Mouse (Mus musculus): Measurements from ENCODE around the gene Immp2l.

Immp2l gene

DNA sequence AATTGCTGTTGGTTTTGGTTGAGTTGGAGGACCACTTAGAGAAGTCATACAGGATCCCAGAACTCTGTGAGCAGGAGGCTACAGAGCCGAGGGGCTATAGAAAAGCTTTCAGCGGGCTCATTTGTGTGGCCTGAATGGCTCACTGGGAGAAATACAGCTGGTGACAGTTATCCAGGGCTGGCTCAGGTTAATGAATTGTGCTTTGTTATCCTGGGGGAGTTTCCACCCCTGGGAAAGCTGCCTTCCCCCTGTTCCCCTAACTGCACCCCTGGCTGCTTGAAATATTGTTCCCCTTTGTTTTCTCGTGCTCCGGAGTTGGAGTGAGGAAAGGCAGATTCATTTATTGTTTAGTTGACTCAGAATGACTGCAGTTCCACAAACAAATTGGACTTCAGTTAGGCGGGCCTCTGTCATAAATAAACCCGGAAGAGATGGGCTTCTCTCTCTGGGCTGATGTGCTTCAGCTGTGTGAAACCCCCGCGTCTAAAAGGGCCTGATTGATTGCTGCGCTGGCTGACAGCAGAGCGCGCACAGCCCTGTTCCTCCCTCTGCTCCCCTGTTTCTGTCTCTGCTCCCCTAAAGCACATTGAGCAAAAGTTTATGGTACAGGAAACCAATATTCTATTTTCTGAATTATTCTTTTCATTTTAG lies 291.0 kb downstream of the Immp2l start:
- DNase-seq (ENCODE audit: low spot score in 2 of 2): no peak

DNA sequence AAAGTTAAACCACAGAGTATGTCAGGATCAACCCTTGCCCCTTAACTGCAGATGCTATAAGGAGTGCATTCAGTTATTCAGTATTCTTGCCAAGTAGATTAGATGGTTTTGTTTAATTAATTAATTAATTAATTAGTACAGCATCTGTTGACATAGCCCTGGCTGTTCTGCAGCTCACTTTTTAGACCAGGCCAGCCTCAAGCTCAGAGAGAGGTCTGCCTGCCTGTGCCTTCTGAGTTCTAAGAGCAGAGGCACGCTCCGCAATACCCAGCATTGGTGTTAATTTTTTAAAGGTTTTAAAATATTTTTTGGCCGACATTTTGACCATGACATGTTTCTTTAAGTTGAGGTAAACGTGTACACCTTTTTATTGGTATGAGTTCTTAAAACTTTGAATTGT lies 292.0 kb downstream of the Immp2l start:
- no peak for DNase-seq (ENCODE audit: low spot score in 2 of 2)

DNA sequence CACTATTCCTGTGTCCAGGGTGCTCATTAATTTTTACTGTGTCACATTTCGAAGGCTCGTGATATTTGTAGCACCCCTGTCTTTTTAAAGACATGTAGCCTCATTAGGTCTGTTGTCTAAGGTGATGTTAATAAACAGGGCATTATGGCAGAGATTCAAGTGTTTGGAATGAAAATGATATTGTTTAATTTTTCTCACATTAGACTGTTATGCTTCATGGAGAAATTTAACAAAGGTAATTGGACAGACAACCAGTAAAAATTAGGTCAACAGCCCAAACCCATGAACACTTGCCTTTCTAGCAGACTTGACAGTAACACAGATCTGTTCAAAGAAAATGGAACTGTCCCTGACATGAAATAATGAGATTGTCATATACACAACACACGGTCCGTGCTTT lies 292.5 kb downstream of the Immp2l start:
- DNase-seq (ENCODE audit: low spot score in 2 of 2): no peak

DNA sequence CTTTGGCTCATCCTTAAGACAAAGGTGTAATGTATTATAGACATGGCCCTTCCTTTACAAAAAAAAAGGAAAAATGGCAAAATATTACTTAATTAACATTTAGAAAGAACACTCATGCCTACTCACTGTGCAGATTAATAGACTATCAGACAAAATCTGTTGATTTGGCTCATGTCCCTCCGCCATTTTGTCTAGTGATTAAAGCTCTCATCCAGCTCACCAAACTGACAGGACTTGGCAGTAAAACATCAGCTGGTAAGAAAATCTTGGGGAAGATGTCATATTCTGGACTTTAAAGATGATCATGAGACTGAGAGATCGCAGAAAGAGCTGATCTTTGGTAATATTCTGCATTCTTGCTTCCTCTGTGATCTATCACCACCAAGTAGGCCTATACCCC lies 293.5 kb downstream of the Immp2l start:
- DNase-seq (ENCODE audit: low spot score in 2 of 2): no peak

GRCm38 (mm10) chr12:41322018-41322417 lies 298.1 kb downstream of the Immp2l start:
- no peak for DNase-seq (ENCODE audit: low spot score in 2 of 2)

GRCm38 (mm10) chr12:41324418-41324817 lies 300.5 kb downstream of the Immp2l start:
- DNase-seq (ENCODE audit: low spot score in 2 of 2): no peak

DNA sequence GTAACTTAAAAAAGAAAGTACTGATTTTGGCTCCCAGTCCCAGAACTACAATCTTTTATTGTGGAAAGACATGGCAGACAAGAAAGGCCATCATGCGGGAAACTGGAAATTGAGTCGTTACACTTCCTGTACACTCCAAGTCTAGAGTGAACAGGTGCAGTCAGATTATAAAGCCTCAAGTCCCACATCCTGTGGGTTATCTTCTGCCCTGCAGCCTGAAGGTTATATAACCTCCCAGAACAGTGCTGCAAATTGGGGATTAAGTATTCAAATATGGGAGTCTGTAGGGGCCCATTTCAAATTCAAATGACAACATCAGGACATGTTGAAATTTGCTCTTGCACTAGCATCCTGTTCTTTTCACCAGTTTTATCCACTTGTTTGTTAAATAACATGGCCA lies 301.9 kb downstream of the Immp2l start:
- no peak for DNase-seq (ENCODE audit: low spot score in 2 of 2)

DNA sequence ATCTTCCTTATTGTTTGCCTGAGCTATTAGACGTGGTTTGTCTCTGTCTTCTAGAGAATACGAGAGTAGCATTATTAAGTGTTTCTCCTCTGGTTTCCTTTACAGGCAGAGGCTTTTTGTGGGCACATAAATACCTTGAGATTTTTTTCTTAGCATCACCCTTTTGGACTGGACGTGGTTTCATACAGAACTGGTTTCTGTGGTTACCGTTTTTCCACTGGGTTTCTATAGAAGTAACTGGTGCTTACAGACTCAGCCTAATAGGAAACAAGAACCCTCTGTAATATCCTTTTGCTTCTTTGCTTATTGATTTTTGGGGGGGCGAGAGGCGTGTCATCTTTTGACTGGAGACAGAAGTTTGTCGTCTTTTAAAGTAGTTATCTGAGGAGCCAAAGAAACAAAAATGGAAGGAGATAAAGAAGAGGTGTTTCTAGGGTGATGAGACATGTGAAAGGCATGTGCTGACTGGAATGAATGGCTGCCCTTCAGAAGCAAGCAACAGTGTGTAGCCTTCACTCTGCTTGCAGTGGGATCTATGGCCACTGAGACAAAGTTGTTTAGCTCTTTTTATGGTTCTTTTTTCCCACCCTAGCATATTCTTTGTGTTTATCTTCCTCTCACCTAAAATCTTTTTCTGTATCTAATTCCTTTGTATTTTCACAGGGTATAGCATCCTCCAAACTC lies 307.2 kb downstream of the Immp2l start:
- DNase-seq (ENCODE audit: low spot score in 2 of 2): no peak

GRCm38 (mm10) chr12:41345621-41346020 lies 321.7 kb downstream of the Immp2l start:
- no peak for DNase-seq (ENCODE audit: low spot score in 2 of 2)

GRCm38 (mm10) chr12:41347494-41347893 lies 323.6 kb downstream of the Immp2l start:
- no peak for DNase-seq (ENCODE audit: low spot score in 2 of 2)

DNA sequence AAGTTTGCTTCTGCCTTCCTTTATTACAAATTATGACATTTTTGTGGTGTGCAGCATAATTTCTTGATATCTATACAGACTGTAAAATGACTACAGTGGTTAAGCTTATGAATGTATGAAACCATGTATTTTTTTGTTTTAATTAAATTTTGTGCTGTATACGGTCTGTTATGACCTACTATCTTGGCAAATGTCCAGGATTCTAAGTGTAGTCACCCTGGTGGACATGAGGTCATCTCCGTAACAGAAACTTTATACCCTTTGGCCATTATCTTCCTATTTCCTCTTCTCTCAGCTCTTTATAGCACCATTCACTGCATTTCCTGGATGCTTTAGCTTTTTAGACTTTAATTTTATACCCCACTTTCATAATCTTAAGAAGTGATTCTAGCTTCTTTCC lies 325.5 kb downstream of the Immp2l start:
- DNase-seq (ENCODE audit: low spot score in 2 of 2): no peak

GRCm38 (mm10) chr12:41349814-41350213 lies 325.9 kb downstream of the Immp2l start:
- DNase-seq (ENCODE audit: low spot score in 2 of 2): no peak

DNA sequence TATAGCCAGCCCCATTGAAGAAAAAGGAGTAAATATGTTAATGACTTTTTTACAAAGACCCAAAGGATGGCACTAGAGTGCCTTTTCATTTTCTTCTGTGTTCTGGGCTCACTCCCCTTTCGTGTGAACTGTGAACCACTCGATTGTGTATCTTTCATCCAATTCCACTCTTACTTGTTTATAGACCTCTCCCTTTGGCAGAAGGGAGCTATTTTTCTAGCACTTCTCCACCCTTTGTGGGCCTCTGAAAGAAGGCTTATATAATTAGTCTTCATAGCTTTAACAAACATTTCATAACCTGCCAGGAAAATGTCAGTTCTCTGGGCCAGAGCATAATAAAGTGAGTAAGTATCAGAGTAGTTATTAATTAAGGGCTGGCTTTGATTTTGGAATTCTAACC lies 327.4 kb downstream of the Immp2l start:
- DNase-seq (ENCODE audit: low spot score in 2 of 2): no peak

GRCm38 (mm10) chr12:41354857-41355256 lies 331.0 kb downstream of the Immp2l start:
- no peak for DNase-seq (ENCODE audit: low spot score in 2 of 2)

GRCm38 (mm10) chr12:41356040-41356439 lies 332.1 kb downstream of the Immp2l start:
- no peak for DNase-seq (ENCODE audit: low spot score in 2 of 2)

DNA sequence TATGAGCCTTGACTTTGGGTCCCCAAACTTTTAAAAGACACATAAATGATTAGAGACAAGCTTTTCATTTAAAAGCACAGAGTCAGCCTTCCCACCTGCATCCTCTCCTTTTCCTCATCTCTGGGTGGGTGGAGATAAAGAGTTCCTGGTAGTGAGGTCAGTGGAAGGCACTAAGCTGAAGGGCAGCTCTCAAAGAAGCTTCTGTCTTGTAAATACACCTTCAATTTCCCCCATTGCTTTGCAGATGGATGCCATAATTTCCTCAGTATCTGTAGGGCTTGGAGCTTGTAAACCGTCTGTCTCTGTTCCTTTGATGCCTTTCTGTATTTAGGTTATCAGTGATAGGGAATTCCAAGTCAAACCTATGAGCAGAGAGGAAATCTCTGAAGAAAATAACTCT lies 362.8 kb downstream of the Immp2l start:
- no peak for DNase-seq (ENCODE audit: low spot score in 2 of 2)

DNA sequence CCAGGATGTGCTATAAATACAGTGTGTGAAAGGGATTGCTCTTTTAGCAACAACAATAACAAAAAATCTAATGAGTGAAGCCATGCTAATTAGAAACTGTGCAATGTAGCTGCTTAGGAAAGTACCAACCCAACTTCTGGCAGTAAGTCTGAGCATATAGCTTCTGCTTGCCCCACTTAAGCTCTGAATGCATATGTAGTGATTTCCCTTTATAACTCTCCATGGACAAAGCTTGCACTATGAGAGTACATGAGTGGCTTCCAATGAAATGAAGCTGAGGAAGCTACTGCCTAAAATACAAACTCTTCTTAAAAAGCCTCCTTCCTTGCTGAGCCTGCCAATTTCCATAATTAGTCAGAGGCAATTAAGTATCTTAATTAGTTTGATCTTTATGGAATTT lies 370.3 kb downstream of the Immp2l start:
- peak in 1 of 2 experiments; percentile 16 for DNase-seq (ENCODE audit: low spot score in 2 of 2)

GRCm38 (mm10) chr12:41401136-41401535 lies 377.2 kb downstream of the Immp2l start:
- DNase-seq (ENCODE audit: low spot score in 2 of 2): no peak

GRCm38 (mm10) chr12:41401923-41402322 lies 378.0 kb downstream of the Immp2l start:
- DNase-seq (ENCODE audit: low spot score in 2 of 2): no peak

- no peak for DNase-seq (ENCODE audit: low spot score in 2 of 2)
These were observed 385.5 kb downstream of the Immp2l start for GRCm38 (mm10) chr12:41409431-41409830.

DNA sequence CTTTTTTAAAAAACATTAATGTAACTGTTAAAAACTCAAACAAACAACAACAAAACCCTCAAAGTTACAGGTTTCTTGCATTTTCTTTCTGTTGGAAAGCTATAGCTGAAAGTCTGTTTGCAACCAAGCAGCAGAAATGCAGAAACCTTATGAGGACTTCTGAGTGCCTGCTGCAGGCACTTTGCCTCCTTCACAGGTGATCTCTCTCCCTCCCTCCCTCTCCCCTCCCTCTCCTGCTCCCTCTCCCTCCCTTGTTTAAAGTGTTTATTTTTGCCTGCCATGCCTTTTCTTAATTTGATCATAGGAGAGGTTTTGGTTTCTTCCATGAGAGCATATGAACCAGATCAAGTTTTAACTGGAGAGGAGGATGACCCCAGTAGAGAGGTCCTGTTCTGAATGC lies 392.7 kb downstream of the Immp2l start:
- no peak for DNase-seq (ENCODE audit: low spot score in 2 of 2)

GRCm38 (mm10) chr12:41417099-41417498 lies 393.2 kb downstream of the Immp2l start:
- DNase-seq (ENCODE audit: low spot score in 2 of 2): no peak

- DNase-seq (ENCODE audit: low spot score in 2 of 2): no peak
These were observed 394.1 kb downstream of the Immp2l start for GRCm38 (mm10) chr12:41417961-41418360.
